Mouse (Mus musculus) hindbrain, embryonic 10.5 days (tissue): ENCODE results near the gene Hoxd12. TPM values are rescaled to one million over a fixed set of nuclear protein-coding genes. Genes with fewer than 3 reads are reported as not detected.
A peak's percentile ranks its signal among the peaks of the same experiment; 100 is the strongest.

Source experiments
- DNase-seq: peaks from one replicate; pipeline ENCODE4 v3.0.0-alpha.2; 2017; ENCODE audit warnings: low spot score
- H3K27ac ChIP-seq: fragments of 300-500 bp; sonication (generic); 2 replicates; pipeline ENCODE4 v1.5.1; 2016; ENCODE audit warnings: mild to moderate bottlenecking, moderate library complexity
- H3K27me3 ChIP-seq: fragments of 300-500 bp; sonication (generic); 2 replicates; pipeline ENCODE4 v1.6.1; 2016; ENCODE audit warnings: mild to moderate bottlenecking; ENCODE audit not compliant: poor library complexity, insufficient read depth, severe bottlenecking
- H3K36me3 ChIP-seq: fragments of 300-500 bp; sonication (generic); 2 replicates; pipeline ENCODE4 v1.6.1; 2016; ENCODE audit warnings: mild to moderate bottlenecking, moderate library complexity
- H3K4me1 ChIP-seq: fragments of 300-500 bp; sonication (generic); replicated peaks from 2 replicates; pipeline ENCODE4 v1.6.1; 2016; ENCODE audit warnings: mild to moderate bottlenecking
- H3K4me3 ChIP-seq: fragments of 300-500 bp; sonication (generic); 2 replicates; pipeline ENCODE4 v1.5.1; 2016; ENCODE audit warnings: mild to moderate bottlenecking, moderate library complexity
- H3K9me3 ChIP-seq: fragments of 300-500 bp; sonication (generic); 2 replicates; pipeline ENCODE4 v1.6.1; 2016; ENCODE audit warnings: mild to moderate bottlenecking, moderate library complexity
- whole genome bisulfite sequencing: fragments of 180-500 bp; shearing (Covaris S2); methylation state at CpG from one replicate; pipeline ENCODE4 v1.1.7; 2016; 5-methylcytosine and 5-hydroxymethylcytosine counted together
- polyA plus RNA-seq: library from polyadenylated mRNA; unstranded; fragments of >200 nt; fragmentation: Nextera tagmentation; extraction: Ambion mirVana; gene quantifications from 2 replicates; pipeline ENCODE4 v1.2.1, GENCODE M21; 2016

Gene Hoxd12
- polyA plus RNA-seq, 1 experiment from 2014 or later, result not detected

GRCm38 (mm10) chr2:74688795-74689573 is 14.2 kb downstream of the Hoxd12 start:
- WGBS, result 4% methylated on average over 12 of the region's 12 CpGs
- H3K27ac ChIP-seq, result no peak overlapping the region
- H3K27me3 ChIP-seq, result peaks cover 100% of the 10 kb centered on the region
- peaks cover 17% of the 10 kb centered on the region for H3K4me1 ChIP-seq
- peak; percentile 52 for DNase-seq
- H3K36me3 ChIP-seq, result no peaks in the 10 kb centered on the region
- H3K4me3 ChIP-seq, result no peak overlapping the region
- no peaks in the 10 kb centered on the region for H3K9me3 ChIP-seq

GRCm38 (mm10) chr2:74689574-74690337 is 14.9 kb downstream of the Hoxd12 start:
- no peak overlapping the region for H3K27ac ChIP-seq
- 1% methylated on average over 24 of the region's 24 CpGs for WGBS
- peak; percentile 65 for DNase-seq

GRCm38 (mm10) chr2:74690338-74690716 is 15.5 kb downstream of the Hoxd12 start:
- WGBS, result 9% methylated on average over 8 of the region's 8 CpGs
- H3K27me3 ChIP-seq, result peaks cover 100% of the 10 kb centered on the region
- no peak overlapping the region for H3K27ac ChIP-seq
- DNase-seq, result no peak
- H3K9me3 ChIP-seq, result no peaks in the 10 kb centered on the region
- H3K4me1 ChIP-seq, result peaks cover 17% of the 10 kb centered on the region
- H3K36me3 ChIP-seq, result no peaks in the 10 kb centered on the region
- H3K4me3 ChIP-seq, result no peak overlapping the region

More at GRCm38 (mm10) chr2:74689574-74690337, 14.9 kb downstream of the Hoxd12 start:
- Histone ChIP-seq H3K4me1 (peaks cover 17% of the 10 kb centered on the region), H3K27me3 (peaks cover 100% of the 10 kb centered on the region), H3K9me3 (no peaks in the 10 kb centered on the region), H3K4me3 (no peak overlapping the region), H3K36me3 (no peaks in the 10 kb centered on the region)

DNA sequence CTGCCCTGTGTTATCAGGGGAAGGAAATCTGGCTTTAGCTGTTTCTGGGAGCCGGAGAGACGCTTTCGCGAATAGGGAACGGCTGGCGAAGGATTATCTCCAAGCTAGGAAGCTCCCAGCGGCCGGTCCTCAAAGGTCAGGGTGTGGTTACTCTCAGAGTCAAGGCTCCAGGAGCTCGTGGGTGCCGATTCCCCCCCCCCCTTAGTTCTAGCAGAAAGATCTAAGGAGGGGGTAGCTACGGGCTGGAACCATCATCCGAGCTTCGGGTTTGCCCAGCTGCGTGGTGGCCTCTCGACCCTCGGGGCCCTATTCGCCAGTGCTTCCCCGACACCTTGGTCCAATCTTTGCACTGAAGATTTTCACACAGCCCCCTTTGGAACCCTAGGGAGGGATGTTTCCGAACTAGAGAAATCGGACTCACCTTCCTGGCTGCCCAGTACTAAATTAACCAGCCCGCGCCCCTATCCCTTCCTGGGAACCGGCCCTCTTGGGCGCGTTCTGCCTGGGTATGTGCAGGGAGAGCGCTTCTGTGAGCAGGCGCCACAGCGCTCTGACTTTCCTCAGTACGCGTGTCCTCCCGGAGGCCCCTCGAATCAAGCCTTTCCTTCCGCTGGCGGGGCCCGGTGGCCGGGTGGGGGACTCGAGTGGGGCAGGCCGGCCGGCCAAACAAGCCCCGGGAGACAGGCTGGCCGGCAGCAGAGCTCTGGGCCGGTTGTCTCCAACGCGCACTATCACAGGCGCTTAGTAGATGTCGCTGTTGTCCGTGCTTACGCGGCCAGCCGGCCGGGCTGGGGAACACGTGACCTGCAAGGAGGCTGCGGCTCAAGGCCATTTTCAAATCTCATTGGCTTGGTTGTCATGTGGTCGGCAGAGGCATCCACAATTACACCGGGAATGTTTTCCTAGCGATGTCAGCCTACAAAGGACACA is 16.5 kb downstream of the Hoxd12 start, which contains the start of gene Hoxd10:
Hoxd10 (plus strand) TSS at position 903 of the 930 bp plus-strand sequence.
- Histone ChIP-seq H3K4me1 (peaks cover 17% of the 10 kb centered on the region), H3K9me3 (no peaks in the 10 kb centered on the region), H3K4me3 (peak within 1 kb of the TSS; percentile 29), H3K27me3 (peaks cover 100% of the 10 kb centered on the region), H3K27ac (no peak within 1 kb of the TSS), H3K36me3 (no peaks in the 10 kb centered on the region)
- whole genome bisulfite sequencing, result under 1% methylated on average over 56 of the region's 56 CpGs
- DNase-seq, result peak; percentile 89

DNA sequence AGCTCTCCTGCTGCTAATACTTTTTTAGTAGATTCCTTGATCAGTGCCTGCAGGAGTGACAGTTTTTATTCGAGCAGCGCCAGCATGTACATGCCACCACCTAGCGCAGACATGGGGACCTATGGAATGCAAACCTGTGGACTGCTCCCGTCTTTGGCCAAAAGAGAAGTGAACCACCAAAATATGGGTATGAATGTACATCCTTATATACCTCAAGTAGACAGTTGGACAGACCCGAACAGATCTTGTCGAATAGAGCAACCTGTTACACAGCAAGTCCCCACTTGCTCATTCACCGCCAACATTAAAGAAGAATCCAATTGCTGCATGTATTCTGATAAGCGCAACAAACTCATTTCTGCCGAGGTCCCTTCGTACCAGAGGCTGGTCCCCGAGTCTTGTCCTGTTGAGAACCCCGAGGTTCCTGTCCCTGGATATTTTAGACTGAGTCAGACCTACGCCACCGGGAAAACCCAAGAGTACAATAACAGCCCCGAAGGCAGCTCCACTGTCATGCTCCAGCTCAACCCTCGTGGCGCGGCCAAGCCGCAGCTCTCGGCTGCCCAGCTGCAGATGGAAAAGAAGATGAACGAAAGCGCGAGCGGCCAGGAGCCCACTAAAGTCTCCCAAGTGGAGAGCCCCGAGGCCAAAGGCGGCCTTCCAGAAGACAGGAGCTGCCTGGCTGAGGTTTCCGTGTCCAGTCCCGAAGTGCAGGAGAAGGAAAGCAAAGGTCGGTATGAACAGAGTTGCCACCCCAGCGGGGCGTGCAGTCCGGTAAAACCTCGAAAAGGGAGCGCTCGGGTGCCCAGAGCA is 17.4 kb downstream of the Hoxd12 start:
- DNase-seq, result peak; percentile 55
- 5% methylated on average over 35 of the region's 35 CpGs for WGBS
- Histone ChIP-seq H3K4me1 (peaks cover 17% of the 10 kb centered on the region), H3K4me3 (0 out of 2 replicates have a peak overlapping the region, but pooled peaks have one; percentile 29), H3K27ac (no peak overlapping the region), H3K36me3 (no peaks in the 10 kb centered on the region), H3K27me3 (peaks cover 100% of the 10 kb centered on the region), H3K9me3 (no peaks in the 10 kb centered on the region)

DNA sequence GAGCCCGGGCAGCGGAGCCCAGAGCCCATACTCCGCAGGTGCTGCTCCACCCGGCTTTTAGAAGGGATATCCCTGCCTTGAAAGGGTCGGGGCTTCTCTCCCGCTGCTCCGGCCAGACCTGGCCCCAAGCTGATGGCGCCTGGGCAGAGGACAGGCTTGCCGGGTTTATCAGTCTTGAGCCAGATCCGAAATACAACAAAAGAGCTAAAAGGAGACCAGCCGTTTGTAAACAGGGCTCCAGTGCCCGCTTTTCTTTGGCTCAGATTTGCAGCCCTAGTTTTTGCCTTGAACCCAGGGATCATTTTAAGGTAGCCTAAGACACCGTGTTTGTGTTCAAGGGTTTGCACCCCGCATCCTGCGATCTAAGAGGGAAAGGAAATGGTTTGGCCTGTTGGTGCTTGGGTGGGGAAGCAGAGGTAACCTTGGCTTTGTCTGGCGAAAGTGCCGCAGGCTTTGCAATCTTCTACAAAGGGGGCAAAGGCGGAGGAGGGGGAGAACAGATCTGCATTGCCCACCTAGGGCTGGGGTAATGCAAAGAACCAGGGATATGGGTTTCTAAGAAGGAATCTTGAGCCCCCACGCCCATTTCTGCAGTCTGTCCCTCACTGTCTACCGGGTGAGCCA is 18.1 kb downstream of the Hoxd12 start:
- Histone ChIP-seq H3K36me3 (no peaks in the 10 kb centered on the region), H3K4me1 (peaks cover 23% of the 10 kb centered on the region), H3K4me3 (no peak overlapping the region), H3K27ac (no peak overlapping the region), H3K27me3 (peaks cover 100% of the 10 kb centered on the region), H3K9me3 (no peaks in the 10 kb centered on the region)
- DNase-seq, result peak; percentile 56
- 1% methylated on average over 20 of the region's 20 CpGs for WGBS

DNA sequence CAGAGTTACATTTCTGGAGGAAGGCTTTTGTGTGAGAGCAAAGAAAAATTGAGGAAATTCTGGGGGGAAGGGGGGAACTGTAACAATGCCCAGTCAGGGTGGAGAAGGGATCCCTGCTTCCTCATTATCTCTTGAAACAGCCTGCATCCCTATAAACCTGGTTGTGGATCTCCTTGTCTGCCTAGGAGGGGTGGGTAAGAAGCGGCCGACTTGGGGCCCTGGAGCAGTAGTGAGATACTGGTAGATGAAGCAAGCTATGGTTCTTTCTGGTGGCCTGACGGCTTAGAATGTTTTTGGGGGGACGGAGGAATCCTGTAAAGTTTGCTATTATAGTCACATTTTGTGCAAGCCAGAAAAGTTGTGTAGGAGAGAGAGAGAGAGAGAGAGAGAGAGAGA is 18.6 kb downstream of the Hoxd12 start:
- no peak for DNase-seq
- Histone ChIP-seq H3K4me3 (no peak overlapping the region), H3K27ac (no peak overlapping the region), H3K36me3 (no peaks in the 10 kb centered on the region), H3K4me1 (peaks cover 28% of the 10 kb centered on the region), H3K9me3 (no peaks in the 10 kb centered on the region), H3K27me3 (peaks cover 100% of the 10 kb centered on the region)
- 7% methylated on average over 4 of the region's 4 CpGs for WGBS

DNA sequence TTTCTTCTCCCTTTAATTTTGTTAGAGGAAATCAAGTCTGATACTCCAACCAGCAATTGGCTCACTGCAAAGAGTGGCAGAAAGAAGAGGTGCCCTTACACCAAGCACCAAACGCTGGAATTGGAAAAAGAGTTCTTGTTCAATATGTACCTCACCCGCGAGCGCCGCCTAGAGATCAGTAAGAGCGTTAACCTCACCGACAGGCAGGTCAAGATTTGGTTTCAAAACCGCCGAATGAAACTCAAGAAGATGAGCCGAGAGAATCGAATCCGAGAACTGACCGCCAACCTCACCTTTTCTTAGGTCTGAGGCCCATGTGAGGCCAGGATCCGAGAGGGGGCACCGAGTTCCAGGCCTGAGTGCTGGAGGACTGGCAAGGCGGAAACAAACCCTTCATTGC is 19.3 kb downstream of the Hoxd12 start:
- Histone ChIP-seq H3K27me3 (peaks cover 100% of the 10 kb centered on the region), H3K4me3 (no peak overlapping the region)
- WGBS, result 2% methylated on average over 16 of the region's 16 CpGs

DNA sequence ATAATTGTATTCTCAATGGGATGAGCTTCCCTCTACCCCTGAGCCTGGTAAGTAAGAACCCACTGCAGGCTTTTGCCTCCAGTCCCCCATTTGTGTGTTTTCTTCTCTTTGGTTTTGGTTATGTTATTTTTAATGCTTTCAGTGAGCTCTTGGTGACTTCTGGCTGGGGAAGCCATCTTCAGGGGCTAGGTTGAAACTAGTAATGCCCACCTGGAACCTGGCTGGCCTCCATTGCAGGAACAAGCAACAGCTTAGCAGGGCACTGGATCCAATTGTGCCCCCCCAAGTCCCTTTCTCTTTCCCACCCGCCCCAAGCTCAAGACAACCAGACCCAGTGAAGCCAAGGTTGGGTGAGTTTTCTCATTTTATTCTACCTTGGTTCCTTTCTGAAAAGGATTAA is 20.6 kb downstream of the Hoxd12 start:
- Histone ChIP-seq H3K9me3 (no peaks in the 10 kb centered on the region), H3K4me1 (peaks cover 32% of the 10 kb centered on the region), H3K36me3 (no peaks in the 10 kb centered on the region), H3K27ac (no peak overlapping the region), H3K27me3 (peaks cover 100% of the 10 kb centered on the region), H3K4me3 (no peak overlapping the region)
- 5% methylated on average over 1 of the region's 1 CpGs for WGBS
- no peak for DNase-seq

More for the DNA sequence above, 19.3 kb downstream of the Hoxd12 start:
- no peak overlapping the region for H3K27ac ChIP-seq
- DNase-seq, result peak; percentile 56
- H3K4me1 ChIP-seq, result peaks cover 32% of the 10 kb centered on the region
- no peaks in the 10 kb centered on the region for H3K36me3 ChIP-seq
- no peaks in the 10 kb centered on the region for H3K9me3 ChIP-seq

GRCm38 (mm10) chr2:74695813-74696430 is 21.1 kb downstream of the Hoxd12 start:
- DNase-seq, result no peak
- WGBS, result 3% methylated on average over 7 of the region's 7 CpGs
- H3K27ac ChIP-seq, result no peak overlapping the region
- H3K36me3 ChIP-seq, result no peaks in the 10 kb centered on the region
- no peak overlapping the region for H3K4me3 ChIP-seq
- no peaks in the 10 kb centered on the region for H3K9me3 ChIP-seq
- H3K4me1 ChIP-seq, result peaks cover 34% of the 10 kb centered on the region
- peaks cover 100% of the 10 kb centered on the region for H3K27me3 ChIP-seq
